Mouse (Mus musculus) limb, embryonic 14.5 days (tissue): ENCODE data around the gene Gpr180. TPM values are rescaled to one million over a fixed set of nuclear protein-coding genes. Genes with fewer than 3 reads are reported as not detected.

Experiments
- ATAC-seq: fragments of 200-750 bp; cut with Nextera tagmentation; 2 replicates; pipeline ENCODE4 v1.8.0; 2017; ENCODE audit warnings: low read depth, moderate number of reproducible peaks, moderate TSS enrichment; ENCODE audit not compliant: low FRiP score
- DNase-seq: peaks from one replicate; pipeline ENCODE4 v3.0.0-alpha.2; 2015; ENCODE audit warnings: low spot score
- H3K27ac ChIP-seq: fragments of 300-500 bp; sonication (generic); replicated peaks from 2 replicates; pipeline ENCODE4 v1.5.1; 2014; ENCODE audit warnings: low read depth, mild to moderate bottlenecking, low read length, moderate library complexity, mixed read lengths
- H3K27me3 ChIP-seq: fragments of 300-500 bp; sonication (generic); 2 replicates; pipeline ENCODE4 v1.6.1; 2014; ENCODE audit warnings: low read length, mixed read lengths; ENCODE audit not compliant: control insufficient read depth, insufficient read depth
- H3K36me3 ChIP-seq: fragments of 300-500 bp; sonication (generic); 2 replicates; pipeline ENCODE4 v1.6.1; 2014; ENCODE audit warnings: mild to moderate bottlenecking, low read length, moderate library complexity, mixed read lengths; ENCODE audit not compliant: control insufficient read depth, insufficient read depth
- H3K4me1 ChIP-seq: fragments of 300-500 bp; sonication (generic); 2 replicates; pipeline ENCODE4 v1.6.1; 2014; ENCODE audit warnings: antibody characterized with exemption, low read length, mixed read lengths; ENCODE audit not compliant: control insufficient read depth, insufficient read depth
- H3K4me2 ChIP-seq: fragments of 300-500 bp; sonication (generic); replicated peaks from 2 replicates; pipeline ENCODE4 v1.6.1; 2014; ENCODE audit warnings: low read depth, mild to moderate bottlenecking, low read length, moderate library complexity; ENCODE audit not compliant: severe bottlenecking
- H3K4me3 ChIP-seq: fragments of 300-500 bp; sonication (generic); replicated peaks from 2 replicates; pipeline ENCODE4 v1.5.1; 2014; ENCODE audit warnings: low read length
- H3K9ac ChIP-seq: fragments of 300-500 bp; sonication (generic); 2 replicates; pipeline ENCODE4 v1.6.1; 2014; ENCODE audit warnings: mild to moderate bottlenecking, low read depth, low read length, moderate library complexity; ENCODE audit not compliant: severe bottlenecking
- H3K9me3 ChIP-seq: fragments of 300-500 bp; sonication (generic); 2 replicates; pipeline ENCODE4 v1.6.1; 2016; ENCODE audit warnings: low read length; ENCODE audit not compliant: control insufficient read depth
- POLR2A ChIP-seq: fragments of 200-500 bp; IDR thresholded peaks from 2 replicates; pipeline ENCODE4 v1.8.0; 2012; ENCODE audit warnings: inconsistent platforms, mild to moderate bottlenecking, moderate library complexity, borderline replicate concordance; ENCODE audit not compliant: insufficient read depth, insufficient read length; ENCODE audit errors: extremely low read depth
- WGBS: fragments of 180-500 bp; shearing (Covaris S2); extraction: QIAGEN DNeasy Blood & Tissue Kit; methylation state at CpG from one replicate; pipeline ENCODE4 v1.1.7; 2014; 5-methylcytosine and 5-hydroxymethylcytosine counted together
- polyA plus RNA-seq, 2 experiments: library from polyadenylated mRNA; depleted of rRNA in 1 of 2; stranded (reverse) in 1 of 2; unstranded in 1 of 2; fragments of >200 nt; fragmentation: Nextera tagmentation in 1 of 2; extraction: Ambion mirVana in 1 of 2; gene quantifications; 2 replicates each; pipeline versions ENCODE4 v1.2.1 to v1.2.3; 2012 to 2014

Gpr180 gene
- polyA plus RNA-seq, 2 experiments: 60.8 to 84.5 TPM

DNA sequence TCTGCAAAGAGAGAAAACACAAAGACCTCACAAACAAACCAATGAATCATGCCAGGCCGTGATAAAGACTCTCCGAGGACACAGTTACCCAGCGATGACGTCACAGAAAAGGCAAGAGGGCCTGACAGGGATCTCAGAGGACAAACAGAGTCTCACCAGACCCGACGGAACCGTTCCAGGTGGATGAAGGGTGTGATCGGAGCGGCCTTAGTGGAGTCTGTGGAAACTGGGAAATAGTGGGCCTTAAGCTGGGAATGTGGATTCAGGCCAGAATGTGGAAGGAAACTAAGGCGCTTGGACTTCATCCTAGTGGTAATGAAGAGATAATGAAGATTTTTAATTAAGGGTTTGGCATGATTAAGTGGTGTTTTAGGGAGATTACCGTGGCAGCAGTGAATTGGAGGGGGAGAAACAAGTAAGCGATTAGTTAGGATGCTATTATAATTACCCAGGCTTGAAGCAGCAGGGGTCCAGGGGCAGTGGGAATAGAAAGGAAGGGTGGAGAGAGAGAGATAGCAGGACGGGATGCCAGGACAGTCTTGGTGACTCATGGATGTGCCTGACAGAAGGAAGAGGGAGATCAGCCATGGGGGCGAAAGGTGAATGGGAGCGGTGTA, 75.3 kb downstream of the Gpr180 start:
- Histone ChIP-seq H3K4me3 (no peak overlapping the region), H3K4me2 (no peak overlapping the region), H3K27ac (no peak overlapping the region), H3K9ac (no peak overlapping the region), H3K9me3 (no peaks in the 10 kb centered on the region), H3K36me3 (no peaks in the 10 kb centered on the region), H3K27me3 (no peaks in the 10 kb centered on the region), H3K4me1 (no peaks in the 10 kb centered on the region)
- ATAC-seq (no peak), DNase-seq (no peak)
- TF ChIP-seq POLR2A: no peak
- WGBS: 80% methylated on average over 15 of the region's 15 CpGs

Other genes starting within 250 kb of the Gpr180 start
- 2.4 and 4.1 TPM in 2 replicates for gene Dct, start 84.9 kb upstream of the Gpr180 start, polyA plus RNA-seq (2012; rRNA removed)
- gene Dct, start 84.9 kb upstream of the Gpr180 start, polyA plus RNA-seq (2014; fragmentation: Nextera tagmentation; extraction: Ambion mirVana): 3.2 and 3.3 TPM in 2 replicates
- gene Tgds, start 4.4 kb upstream of the Gpr180 start, polyA plus RNA-seq (2012; rRNA removed): 36.0 and 39.9 TPM in 2 replicates
- 37.9 and 38.6 TPM in 2 replicates for gene Tgds, start 4.4 kb upstream of the Gpr180 start, polyA plus RNA-seq (2014; fragmentation: Nextera tagmentation; extraction: Ambion mirVana)
- gene Sox21, start 99.9 kb downstream of the Gpr180 start, polyA plus RNA-seq (2012; rRNA removed): 0.85 and 0.98 TPM in 2 replicates
- gene Sox21, start 99.9 kb downstream of the Gpr180 start, polyA plus RNA-seq (2014; fragmentation: Nextera tagmentation; extraction: Ambion mirVana): 0.65 and 0.84 TPM in 2 replicates
- not detected in 2 replicates for gene Gm9376, start 129.8 kb downstream of the Gpr180 start, polyA plus RNA-seq (2012; rRNA removed)
- not detected in 2 replicates for gene Gm9376, start 129.8 kb downstream of the Gpr180 start, polyA plus RNA-seq (2014; fragmentation: Nextera tagmentation; extraction: Ambion mirVana)